Mouse (Mus musculus) brain, embryonic 14.5 days (tissue): Measurements from ENCODE around the gene Lcp1. TPM values are rescaled to one million over a fixed set of nuclear protein-coding genes. Genes with fewer than 3 reads are reported as not detected.

Source experiments
- DNase-seq: peaks from one replicate; pipeline ENCODE4 v3.0.0-alpha.2; 2011; ENCODE audit warnings: low read depth
- CTCF ChIP-seq: fragments of 200-500 bp; IDR thresholded peaks from 2 replicates; pipeline ENCODE4 v1.5.1; 2012; ENCODE audit warnings: inconsistent platforms, mild to moderate bottlenecking, moderate library complexity, borderline replicate concordance; ENCODE audit not compliant: insufficient read depth, insufficient read length; ENCODE audit errors: extremely low read depth
- POLR2A ChIP-seq: fragments of 200-500 bp; IDR thresholded peaks from 2 replicates; pipeline ENCODE4 v1.6.1; 2012; ENCODE audit warnings: mild to moderate bottlenecking, inconsistent platforms, borderline replicate concordance; ENCODE audit not compliant: poor library complexity, insufficient read depth, insufficient read length, severe bottlenecking; ENCODE audit errors: extremely low read depth
- polyA plus RNA-seq: library from polyadenylated mRNA; depleted of rRNA; stranded (reverse); fragments of >200 nt; gene quantifications from 2 replicates; pipeline ENCODE4 v1.2.3, GENCODE M21; 2012

Lcp1 gene
- polyA plus RNA-seq, 1 experiment, result 7.4 TPM

DNA sequence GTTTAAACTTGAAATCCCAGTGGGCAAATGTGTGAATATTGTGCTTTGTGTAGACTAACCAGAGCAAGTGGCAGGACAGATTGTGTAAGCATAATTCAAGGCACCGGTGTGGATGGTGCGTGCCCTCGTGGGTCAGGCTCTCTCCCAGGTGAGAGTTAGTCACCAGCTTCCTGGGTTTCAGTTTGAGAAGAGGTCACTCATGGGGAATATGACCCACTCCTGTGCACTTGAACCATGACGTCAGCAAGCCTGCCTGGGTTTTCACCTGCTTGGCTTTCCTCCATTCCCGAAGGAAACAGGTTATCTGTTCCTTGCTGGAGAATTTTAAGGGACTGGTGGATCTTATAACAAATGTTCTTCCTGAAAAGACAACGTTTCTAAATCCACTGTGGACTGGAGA lies 91.5 kb downstream of the Lcp1 start:
- no peak for TF ChIP-seq POLR2A
- TF ChIP-seq CTCF, result no peak
- no peak for DNase-seq

DNA sequence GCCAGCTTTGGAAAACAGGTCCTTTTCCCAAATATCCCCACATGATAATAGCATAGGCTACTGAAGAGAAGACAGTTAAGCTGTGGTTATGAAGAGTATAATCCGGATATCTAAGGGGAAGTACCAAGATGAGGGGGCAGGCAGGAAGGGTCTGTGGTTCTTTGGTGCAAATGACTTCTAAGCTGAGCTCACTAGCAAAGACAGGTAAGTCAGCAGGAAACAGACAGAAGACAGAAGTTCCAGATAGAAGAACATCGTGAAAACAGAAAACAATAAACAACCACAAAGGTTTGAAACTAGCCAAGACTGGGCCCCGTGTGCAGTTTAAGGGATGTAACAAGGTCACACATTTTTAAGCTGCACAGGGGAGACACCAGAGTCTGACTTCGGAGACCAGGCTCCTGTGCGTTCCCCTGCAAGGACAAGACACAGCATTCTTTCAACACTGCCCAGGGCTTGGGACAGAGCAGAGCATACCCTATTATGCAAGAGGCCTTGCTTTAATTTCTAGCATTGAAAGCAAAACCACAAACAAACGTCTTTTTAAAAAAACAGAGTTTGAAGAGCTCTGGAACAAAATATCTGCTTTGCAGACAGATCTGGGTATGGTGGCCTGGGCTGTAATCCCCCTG lies 96.7 kb downstream of the Lcp1 start:
- TF ChIP-seq CTCF, result no peak
- no peak for TF ChIP-seq POLR2A
- DNase-seq, result no peak

DNA sequence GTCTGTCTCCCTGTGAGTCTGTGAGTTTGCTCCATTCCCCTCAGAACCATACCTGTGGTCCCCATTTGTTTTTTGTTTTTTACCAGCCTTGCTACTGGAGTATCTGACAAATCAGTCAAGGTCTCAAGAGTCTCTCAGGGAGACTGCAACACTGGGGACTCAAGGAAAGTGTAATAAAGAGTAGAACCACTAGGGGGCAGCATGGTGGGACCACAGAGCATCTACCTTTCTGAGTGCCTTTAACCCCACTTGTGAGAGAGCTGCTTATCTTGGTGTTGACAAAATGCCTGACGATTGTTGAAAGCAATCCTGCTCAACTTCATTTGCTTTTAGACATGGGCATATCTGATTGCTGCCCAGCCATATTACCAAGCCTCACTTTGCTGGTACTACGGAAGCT lies 98.9 kb downstream of the Lcp1 start:
- DNase-seq, result peak; percentile 49
- peak; percentile 57; the same call in 1 of the 2 replicates for TF ChIP-seq CTCF
- TF ChIP-seq POLR2A, result no peak

DNA sequence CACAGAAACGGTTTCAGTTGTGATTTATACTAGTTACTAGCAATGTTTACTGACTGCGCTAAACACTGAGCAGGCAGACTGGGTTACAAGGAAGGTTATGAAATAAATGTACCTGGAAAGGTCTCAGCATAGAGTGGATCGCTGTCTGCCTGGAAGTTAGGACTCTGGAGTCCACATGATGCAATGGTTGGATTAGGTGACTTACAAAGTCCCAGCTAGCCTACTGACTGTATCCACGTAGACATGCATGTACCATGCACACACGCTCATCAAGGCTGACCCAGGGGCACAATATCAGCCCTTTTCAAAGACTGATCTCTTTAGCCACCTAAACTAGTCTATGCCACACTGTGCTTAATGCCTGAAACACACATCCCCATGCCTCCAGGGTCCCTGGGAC lies 102.2 kb downstream of the Lcp1 start:
- no peak for DNase-seq
- TF ChIP-seq POLR2A (no peak), CTCF (no peak)

DNA sequence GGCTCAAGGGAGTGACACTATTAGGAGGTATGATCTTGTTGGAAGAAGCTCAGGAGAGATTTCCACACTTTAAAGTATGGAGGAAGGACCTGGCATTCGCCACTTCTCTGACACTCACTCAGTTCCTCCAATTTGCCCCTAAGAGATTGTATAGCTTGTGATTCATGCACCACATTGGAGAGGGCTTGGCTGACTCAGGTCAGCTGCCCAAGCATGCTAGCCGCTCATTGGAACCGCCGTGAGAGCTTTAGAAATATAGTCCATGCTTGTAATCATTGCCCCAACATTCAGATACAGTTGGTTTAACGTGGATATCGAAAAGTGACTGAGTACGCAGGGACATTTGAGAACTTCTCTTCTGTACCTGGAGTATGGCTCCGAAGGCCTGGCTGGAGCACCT lies 104.7 kb downstream of the Lcp1 start:
- DNase-seq, result no peak
- TF ChIP-seq CTCF (no peak), POLR2A (no peak)

DNA sequence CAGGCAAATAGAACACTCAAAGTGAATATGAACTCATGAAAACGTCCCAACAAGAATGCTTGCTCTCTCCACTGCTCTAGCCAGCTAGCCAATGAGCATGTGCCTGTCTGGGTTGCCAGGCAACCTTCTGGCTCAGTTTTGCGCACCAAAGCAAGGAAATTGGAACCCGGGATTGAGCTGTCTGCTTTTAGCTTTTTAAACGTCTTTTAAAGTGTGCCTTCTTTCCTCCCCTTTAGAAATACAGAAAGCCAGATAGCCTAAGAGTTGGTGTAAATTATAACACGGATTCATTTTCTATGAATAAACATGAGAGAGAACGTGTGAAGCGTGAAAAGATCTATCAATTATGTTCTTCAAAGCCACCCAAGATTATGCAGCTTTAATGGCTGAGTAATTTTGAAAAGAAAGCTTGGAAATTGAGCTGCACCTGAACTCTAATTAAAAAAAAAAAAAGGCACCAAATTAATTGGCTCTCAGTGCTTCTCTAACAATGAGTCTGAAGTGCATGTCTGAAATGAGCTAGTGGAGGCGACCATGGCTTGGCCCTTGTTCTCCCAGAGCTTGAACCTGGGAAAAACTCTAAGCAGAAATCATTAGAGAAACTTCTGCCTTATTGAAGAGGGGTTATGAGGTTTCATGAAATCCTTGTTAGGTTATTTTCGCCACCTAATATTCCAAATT lies 105.2 kb downstream of the Lcp1 start:
- TF ChIP-seq CTCF, result no peak
- no peak for TF ChIP-seq POLR2A
- DNase-seq, result peak; percentile 97

DNA sequence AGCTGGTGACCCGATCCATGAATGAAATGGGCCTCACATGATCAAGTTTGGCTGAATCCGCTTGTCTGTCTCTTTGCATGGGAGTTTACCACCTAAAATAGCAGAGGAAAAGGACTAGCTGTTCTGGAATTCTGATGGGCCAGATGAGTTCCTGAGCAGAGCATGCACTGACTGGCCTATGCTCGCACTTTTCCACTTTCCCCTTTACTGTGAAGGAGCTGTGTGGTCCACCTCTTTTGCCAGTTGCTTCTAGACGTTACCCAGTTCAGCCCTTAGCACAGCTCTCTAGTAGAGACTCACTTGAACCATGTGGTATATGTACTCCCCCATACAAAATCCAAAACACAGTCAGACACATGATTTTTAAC lies 105.7 kb downstream of the Lcp1 start:
- DNase-seq, result no peak
- TF ChIP-seq POLR2A (no peak), CTCF (no peak)

DNA sequence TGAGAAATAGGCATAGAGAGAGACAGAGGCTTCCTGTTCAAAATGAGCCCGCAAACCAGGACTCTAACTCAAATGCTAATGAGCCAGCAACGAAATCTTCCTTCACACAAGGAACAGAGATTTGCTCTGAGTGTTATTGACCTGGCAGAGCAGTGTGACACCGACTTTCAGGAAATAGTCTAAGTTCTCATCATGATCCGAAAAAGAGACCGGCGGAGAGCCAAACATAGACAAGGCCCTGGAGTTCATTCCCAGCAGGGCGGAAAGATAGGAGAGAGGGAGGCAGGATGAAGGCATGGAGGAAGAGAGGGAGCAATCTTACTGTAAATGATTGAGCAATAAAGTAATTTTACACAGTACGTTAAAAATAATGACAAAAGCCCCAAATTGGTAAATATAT lies 106.2 kb downstream of the Lcp1 start:
- TF ChIP-seq POLR2A (no peak), CTCF (no peak)
- peak; percentile 39 for DNase-seq

DNA sequence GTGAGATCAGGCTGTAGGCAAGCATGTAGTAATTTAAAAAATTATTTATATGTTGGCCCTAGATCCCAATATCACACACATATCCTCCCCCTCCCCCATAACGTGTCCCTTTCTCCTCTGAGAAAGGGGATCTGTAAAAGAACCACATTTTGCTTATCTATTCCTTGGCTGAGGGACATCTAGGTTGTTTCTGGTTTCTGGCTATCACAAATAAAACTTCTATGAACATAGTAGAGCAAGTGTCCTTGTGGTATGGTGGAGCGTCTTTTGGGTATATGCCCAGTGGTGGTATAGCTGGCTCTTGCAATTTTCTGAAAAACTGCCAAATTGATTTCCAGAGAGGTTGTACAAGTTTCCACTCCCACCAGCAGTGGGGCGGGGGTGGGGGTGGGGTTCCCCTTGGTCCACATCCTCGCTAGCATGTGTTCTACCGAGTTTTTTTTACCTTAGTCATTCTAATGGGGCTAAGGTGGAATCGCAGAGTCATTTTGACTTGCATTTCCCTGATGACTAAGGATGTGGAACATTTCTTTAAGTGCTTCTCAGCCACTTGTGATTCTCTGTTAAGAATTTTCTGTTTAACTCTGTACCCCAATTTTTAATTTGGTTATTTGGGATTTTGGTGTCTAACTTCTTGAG lies 107.3 kb downstream of the Lcp1 start:
- TF ChIP-seq POLR2A (no peak), CTCF (no peak)

DNA sequence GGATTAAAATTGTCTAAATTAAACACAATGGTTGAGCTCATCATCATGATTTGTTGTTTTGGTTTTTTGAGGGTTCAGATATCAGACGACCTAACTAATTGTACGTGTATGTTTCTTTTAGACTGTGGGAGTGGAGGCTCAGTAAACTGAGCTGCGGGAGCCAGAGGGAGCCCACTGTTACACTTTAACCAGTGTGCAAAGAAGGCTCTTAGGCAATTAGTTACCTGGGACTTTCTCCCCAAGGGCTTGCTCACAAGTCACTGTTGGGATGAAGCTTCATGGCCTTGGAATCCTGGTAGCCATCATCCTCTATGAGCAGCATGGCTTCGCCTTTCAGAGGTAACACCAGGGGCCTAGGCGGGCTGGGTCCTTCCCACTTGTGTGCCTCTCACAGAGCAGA lies 111.2 kb downstream of the Lcp1 start, which contains the start of gene Cpb2:
Gene Cpb2, plus strand, starts transcription at position 201 of the 400 bp plus-strand sequence.
- no peak for DNase-seq

More for the DNA sequence above, 107.3 kb downstream of the Lcp1 start:
- DNase-seq, result no peak

More for the DNA sequence above, 111.2 kb downstream of the Lcp1 start, which contains the start of gene Cpb2:
- TF ChIP-seq CTCF (no peak), POLR2A (no peak)
